Mouse (Mus musculus): Measurements from ENCODE around the gene Vmn1r10.

Gene Vmn1r10

DNA sequence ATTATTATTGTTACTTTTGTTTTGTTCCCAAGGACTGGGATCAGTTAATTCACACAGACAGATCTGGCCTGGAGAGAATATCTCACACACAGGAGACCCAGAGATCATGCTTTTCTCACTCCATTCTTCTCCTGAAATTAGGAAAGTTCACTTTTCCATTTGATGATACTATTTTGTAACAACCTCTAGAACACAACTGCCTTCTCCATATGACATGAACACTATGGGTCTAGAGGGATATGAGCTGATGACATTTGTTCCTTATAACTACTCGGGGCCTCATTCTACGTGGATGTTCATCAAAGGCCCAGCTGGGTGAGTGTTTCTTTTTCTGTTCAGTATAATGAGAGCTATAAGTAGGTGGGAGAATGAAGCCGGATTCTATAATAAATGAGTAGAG lies at the start of gene Vmn1r10:
Gene Vmn1r10 (plus strand): TSS at position 301 of the 400 bp plus-strand sequence.
- DNase-seq (ENCODE audit: low spot score in 2 of 2), result no peak

DNA sequence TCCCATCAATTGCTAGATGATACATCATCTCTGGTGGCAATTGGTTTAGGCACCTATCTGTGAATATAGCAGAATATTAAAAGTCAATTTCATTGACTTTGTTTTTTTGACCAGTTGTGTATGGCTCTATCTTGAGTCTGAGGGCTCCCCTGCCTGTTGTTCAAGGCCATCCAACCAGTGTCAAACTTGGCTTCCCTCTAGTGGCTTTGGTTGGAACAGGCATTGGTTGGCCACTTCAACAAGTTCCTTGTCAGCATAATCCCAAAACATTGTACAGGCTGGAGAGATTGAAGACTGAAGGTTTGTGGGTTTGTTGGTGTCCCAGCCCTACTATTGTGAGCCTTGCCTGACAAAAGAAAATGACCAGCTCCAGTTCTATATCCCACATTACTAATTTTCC lies 45.5 kb upstream of the Vmn1r10 start:
- DNase-seq (ENCODE audit: low spot score in 2 of 2), result no peak

DNA sequence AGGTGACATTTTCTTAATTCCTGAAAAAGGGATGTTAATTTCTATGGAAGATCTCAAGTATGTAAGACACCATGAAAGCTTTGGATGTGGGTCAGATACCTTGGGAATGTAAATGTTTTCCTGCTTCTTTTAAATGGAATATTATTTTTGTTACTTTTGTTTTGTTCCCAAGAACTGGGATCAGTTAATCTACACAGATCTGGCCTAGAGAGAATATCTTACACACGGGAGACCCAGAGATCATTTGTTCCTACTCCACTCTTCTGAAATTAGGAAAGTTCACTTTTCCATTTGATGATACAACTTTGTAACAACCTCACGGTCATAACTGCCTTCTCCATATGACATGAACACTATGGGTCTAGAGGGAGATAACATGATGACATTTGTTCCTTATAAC lies 42.8 kb upstream of the Vmn1r10 start, which contains the start of gene Vmn1r9:
Gene Vmn1r9 (plus strand): TSS at position 301 of the 400 bp plus-strand sequence.
- DNase-seq (ENCODE audit: low spot score in 2 of 2), result no peak

DNA sequence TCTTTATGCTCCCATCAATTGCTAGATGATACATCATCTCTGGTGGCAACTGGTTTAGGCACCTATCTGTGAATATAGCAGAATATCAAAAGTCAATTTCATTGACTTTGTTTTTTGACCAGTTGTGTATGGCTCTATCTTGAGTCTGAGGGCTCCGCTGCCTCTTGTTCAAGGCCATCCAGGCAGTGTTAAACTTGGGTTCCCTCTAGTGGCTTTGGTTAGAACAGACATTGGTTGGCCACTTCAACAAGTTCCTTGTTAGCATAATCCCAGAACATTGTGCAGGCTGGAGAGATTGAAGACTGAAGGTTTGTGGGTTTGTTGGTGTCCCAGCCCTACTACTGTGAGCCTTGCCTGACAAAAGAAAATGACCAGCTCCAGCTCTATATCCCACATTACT lies 2.9 kb upstream of the Vmn1r10 start:
- DNase-seq (ENCODE audit: low spot score in 2 of 2), result no peak

DNA sequence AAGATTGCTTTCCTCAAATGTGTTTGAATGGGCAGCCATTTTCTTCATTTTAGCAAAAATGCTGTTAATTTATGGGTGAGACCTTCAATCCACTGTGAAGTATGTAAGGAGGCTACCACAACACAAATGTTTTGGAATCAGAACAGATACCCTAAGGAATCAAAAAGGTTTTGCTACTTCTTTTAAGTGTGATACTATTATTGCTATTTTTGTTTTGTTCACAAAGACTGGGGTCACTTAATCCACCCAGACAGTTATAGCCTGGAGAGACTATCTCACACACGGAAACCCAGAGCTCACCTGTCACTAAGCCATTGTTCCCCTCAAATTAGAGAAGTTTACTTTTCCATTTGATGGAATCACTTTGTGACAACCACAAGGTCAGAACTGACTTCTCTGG lies 23.9 kb downstream of the Vmn1r10 start, which contains the start of gene Vmn1r11:
Gene Vmn1r11 (plus strand): TSS at position 301 of the 400 bp plus-strand sequence.
- DNase-seq (ENCODE audit: low spot score in 2 of 2), result no peak

DNA sequence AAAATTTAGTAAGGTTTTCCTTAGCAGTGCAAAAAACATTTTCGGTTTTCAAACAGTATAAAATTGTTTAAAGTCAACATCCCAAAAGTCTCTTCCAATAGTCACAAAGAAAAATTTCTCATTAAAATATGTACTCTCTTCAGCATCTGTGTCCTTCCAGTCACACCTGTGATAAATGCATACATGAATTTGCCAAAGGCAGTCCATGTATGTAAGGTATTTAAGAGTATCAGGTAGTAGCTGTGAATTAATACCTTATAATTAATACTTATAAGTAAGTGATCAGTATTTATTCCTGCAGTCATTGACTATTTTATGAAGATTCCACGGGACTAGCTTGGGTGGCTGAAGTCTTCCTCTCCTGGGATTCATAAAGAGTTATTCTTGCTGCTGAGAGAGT lies 47.4 kb downstream of the Vmn1r10 start, which contains the start of gene Vmn1r12:
Gene Vmn1r12 (plus strand): TSS at position 301 of the 400 bp plus-strand sequence.
- no peak for DNase-seq (ENCODE audit: low spot score in 2 of 2)

Measured in right cerebral cortex, postnatal 10 days (tissue).